Mouse (Mus musculus) cerebellum, adult 8-10 months (tissue): Measurements from ENCODE around the gene Cyp4a31.
"Not testable (repeated sequence)": the region's sequence is repeated elsewhere in the genome, so short reads cannot be mapped to it uniquely, and the experiment has no call there.

ENCODE experiments used
- DNase-seq: peaks from one replicate; pipeline ENCODE4 v3.0.0; 2022

The Cyp4a31 gene

GRCm38 (mm10) chr4:115563401-115563800, at the start of gene Cyp4a31:
Gene Cyp4a31, plus strand, starts transcription at chr4:115563649.
- no peak for DNase-seq

- not testable (repeated sequence) for DNase-seq
Observed at GRCm38 (mm10) chr4:115513964-115514363, 49.5 kb upstream of the Cyp4a31 start.

- not testable (repeated sequence) for DNase-seq
Observed at GRCm38 (mm10) chr4:115518000-115518399, 45.4 kb upstream of the Cyp4a31 start, which contains the start of gene Cyp4a10. Gene Cyp4a10, plus strand, starts transcription at chr4:115518264.

DNA sequence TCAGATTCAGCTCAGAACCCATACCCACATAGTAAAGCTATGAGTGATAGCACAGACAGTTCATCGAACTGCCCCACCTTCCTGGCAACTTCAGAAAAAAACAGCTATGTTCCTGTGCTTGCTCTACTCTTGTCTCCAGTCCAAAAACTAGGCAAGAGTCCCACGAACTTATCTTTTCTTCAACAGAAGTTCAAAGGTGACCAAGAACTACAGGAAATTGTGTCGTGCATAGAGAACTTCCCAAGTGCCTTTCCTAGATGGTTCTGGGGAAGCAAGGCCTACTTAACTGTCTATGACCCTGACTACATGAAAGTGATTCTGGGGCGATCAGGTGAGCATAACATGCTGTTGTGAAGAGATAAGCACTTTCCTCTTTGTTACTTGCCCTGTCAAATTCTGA, 44.0 kb upstream of the Cyp4a31 start:
- DNase-seq, result no peak

DNA sequence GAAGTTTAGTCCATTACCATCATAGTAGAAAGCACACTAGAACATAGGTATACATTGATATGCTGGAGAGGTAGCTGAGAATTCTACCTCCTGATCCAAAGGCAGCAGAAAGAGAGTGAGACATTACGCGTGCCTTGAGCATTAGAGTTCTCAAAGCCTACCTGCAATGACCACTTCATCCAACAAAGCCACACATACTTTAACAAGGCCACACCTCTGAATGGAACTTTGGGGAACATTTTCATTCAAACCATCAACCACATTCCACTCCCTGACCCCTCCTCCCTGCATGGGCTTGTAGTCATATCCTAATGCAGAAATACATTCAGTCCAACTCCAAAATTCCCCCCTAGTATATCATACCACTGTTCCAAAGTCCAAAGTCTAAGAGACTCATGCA, 41.7 kb upstream of the Cyp4a31 start:
- DNase-seq, result no peak

DNA sequence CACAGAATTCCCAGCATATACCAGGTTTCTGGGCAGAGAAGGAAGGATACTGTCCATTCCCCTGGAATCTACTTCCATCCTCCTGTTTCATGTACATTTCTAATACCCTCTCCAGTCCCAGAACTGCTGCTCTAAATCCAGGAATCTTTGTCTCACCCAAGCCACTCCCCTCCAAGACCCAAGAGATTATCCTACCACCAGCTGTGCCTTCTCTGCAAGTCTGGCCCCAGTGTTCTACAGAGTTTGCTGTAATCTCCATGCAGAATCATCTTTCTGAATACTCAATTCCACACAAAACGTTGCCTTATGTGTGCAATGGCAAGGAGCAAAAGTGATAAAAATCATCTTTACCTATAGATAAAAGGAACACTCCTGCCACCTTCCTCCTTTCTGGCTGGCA, 18.3 kb upstream of the Cyp4a31 start:
- no peak for DNase-seq

GRCm38 (mm10) chr4:115546141-115546828, 17.2 kb upstream of the Cyp4a31 start:
- no peak for DNase-seq

DNA sequence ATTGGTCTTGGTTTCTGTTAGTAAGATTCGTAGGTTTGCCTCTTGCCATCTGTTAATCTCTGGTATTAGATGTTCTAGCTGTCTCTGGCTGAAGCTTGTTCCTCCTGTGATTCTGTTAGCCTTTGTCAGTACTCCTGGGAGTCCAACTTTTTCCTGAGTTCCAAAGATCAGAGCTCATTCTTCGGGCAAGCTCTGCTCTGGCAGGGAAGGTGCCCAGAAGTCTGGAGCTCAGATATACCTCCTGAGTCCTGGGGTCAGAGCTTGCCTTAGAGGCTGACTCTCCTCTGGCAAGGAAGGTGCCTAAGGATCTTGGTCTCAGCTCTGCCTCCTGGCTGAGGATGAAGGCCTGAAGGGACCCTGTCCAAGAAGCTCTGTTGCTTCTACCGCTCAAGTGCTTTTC, 10.7 kb upstream of the Cyp4a31 start:
- DNase-seq, result no peak

GRCm38 (mm10) chr4:115555513-115555912, 7.9 kb upstream of the Cyp4a31 start:
- DNase-seq, result no peak

DNA sequence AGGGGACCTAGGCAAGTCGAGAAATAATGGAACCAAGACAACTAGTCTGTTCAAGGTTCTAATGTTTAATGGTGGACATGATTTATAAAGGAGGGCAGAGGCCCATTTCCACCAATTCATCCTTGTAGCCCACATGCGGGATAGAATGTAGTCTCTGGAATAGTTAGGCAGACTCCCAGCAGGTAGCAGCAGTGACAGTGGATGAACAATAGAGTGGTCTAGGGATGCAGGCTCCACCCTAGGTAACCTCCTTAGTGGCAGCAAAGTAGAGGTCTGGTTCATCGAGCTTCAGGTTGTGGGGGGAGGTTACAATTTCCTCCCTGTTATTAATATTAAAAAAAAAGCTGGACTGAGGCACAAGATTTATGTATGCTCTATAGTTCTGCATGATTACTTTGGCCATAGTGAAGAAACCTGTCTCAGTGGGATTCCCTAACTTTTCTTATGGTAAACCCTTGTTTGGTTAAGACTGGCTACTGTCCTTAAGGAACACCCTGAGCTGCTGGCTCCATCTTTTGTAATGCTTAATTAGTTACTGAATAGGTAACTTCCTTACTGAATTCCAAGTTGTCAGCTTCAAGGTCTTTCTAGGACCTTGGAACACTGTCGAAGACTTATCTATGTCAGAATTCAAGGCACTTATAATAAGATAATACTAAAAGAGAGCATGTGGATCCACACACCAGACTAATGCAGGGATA, 5.4 kb upstream of the Cyp4a31 start:
- no peak for DNase-seq

DNA sequence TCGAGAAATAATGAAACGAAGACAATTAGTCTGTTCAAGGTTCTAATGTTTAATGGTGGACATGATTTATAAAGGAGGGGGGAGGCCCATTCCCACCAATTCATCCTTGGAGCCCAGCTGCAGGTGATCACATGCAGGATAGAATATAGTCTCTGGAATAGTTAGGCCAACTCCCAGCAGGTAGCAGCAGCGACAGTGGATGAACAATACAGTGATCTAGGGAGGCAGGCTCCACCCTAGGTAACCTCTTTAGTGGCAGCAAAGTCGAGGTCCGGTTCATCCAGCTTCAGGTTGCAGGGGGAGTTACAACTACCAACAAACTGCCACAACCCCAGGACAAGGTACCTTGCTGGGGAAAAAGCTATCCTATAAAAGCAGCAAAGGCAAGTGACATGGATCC, 2.2 kb upstream of the Cyp4a31 start:
- not testable (repeated sequence) for DNase-seq

DNA sequence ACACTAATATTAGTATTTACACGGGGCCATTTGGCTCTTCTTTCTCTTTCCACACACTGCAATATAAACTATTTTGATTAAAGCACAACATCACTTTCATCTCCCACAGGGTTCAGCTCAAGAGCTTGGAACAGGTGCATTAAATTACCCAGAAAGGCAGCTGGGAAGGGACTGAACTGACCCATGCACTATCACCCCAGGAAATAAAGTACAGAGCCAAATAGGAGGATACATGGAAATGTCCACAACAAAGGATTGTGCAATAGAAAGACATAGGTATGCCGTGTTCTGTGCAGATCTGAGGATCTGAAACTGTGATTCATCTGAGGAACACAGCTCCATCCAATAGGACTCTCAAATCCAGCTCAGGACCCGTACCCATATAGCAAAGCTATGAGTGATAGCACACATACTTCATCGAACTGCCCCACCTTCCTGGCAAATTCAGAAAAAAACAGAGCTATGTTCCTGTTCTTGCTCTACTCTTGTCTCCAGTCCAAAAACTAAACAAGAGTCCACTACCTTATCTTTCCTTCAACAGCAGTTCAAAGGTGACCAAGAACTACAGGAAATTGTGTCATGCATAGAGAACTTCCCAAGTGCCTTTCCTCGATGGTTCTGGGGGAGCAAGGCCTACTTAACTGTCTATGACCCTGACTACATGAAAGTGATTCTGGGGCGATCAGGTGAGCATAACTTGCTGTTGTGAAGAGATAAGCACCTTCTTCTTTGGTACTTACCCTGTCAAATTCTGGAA, 1.2 kb downstream of the Cyp4a31 start:
- not testable (repeated sequence) for DNase-seq

DNA sequence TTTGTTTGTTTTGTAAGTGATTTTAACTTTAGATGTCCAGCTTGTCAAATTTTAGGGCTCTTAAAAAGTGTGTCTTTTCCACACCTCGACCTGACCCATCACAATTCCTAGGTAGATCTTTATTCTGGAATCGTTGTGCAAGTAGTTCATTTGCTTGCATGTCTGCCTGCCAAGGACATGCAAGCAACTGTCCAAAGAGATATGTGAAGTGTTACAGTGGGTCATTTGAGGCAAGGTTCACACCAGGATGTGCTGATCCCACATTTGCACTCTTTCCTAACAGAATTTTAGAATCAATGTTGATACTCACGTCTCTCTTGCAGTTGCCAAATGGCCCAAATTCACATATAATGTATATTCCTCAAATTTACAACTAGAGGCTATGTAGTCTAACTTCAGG, 11.8 kb downstream of the Cyp4a31 start:
- no peak for DNase-seq

- no peak for DNase-seq
Observed at GRCm38 (mm10) chr4:115575776-115576175, 12.3 kb downstream of the Cyp4a31 start.

DNA sequence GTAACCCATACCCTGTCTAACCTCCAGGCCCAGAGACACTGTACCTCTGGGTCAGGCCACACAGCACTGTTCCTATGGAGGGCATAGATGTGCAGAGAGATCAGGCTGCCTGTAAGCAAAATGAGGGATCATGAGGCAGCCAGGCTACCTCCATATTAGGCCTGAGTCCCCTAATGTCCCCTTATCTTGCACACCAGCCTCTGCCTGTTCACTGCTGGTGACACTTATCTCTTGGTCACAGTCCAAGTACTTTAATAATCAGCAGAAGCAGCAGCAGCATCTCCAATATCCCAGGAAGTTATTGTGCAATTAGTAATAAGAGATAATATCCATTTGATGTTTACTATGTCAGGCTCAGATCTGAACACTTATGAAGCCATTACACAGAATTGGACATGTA, 19.6 kb downstream of the Cyp4a31 start:
- no peak for DNase-seq

DNA sequence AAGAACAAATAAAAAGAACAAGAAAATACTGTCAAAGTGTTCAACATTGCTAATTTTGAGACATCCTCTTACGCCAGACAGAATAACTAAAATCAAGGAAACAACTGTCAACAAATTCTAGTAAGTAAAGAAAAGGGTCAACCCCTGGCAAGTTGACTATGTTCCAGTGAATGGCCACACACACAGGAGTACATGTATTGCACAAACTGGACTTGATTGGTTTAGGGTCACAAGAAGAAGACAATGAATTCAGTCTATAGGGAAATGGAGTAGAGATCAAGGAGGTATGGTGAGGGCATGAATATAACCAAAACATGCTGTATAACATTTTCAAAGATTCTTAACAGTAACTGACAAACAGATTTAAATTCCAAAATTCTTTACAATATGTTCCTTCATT, 32.9 kb downstream of the Cyp4a31 start:
- DNase-seq, result no peak

- no peak for DNase-seq
Observed at GRCm38 (mm10) chr4:115596824-115597336, 33.4 kb downstream of the Cyp4a31 start.

- DNase-seq, result not testable (repeated sequence)
Observed at GRCm38 (mm10) chr4:115600611-115601010, 37.2 kb downstream of the Cyp4a31 start, which contains the start of gene Cyp4a32. Gene Cyp4a32, plus strand, starts transcription at chr4:115600969.

DNA sequence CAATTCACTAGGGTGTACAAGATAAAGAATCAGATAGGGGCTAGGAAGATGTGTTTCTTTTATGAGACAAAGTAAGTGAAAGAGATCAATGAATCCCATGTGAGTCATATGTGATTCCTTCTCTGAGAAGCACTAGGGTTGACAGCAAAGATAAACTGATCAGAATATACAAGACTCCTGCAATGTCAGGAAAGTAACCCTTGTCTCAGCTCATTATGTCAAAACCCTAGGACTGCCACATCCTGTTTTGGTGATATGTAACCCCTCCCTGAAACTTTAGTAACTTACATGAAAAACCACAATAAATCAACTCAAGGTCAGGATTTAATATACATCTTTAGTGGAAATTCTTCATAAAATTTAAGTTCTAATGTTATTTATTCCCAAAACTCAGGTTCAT, 50.6 kb downstream of the Cyp4a31 start:
- no peak for DNase-seq

DNA sequence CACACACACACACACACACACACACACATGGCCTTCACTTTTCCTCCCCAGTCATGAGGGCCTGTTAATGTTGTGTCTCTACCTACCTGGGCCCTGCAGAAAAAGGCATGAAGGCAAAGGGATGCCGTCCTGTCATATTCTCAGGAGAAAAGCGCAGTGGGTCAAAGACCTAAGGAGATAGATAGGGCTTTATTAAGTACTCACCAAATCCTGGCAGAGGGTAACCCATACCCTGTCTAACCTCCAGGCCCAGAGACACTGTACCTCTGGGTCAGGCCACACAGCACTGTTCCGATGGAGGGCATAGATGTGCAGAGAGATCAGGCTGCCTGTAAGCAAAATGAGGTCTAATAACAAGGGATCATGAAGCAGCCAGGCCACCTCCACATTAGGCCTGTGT, 62.1 kb downstream of the Cyp4a31 start:
- not testable (repeated sequence) for DNase-seq
